Mouse (Mus musculus) forebrain, embryonic 16.5 days (tissue): ENCODE results near the gene Osbpl7. TPM values are rescaled to one million over a fixed set of nuclear protein-coding genes. Genes with fewer than 3 reads are reported as not detected.

Experiments
- ATAC-seq: fragments of 200-750 bp; cut with Nextera tagmentation; 2 replicates; pipeline ENCODE4 v1.8.0; 2017; ENCODE audit warnings: mild to moderate bottlenecking, moderate library complexity
- H3K27ac ChIP-seq: fragments of 300-500 bp; sonication (generic); 2 replicates; pipeline ENCODE4 v1.5.1; 2014; ENCODE audit warnings: low read length, control low read depth
- H3K27me3 ChIP-seq: fragments of 300-500 bp; sonication (generic); replicated peaks from 2 replicates; pipeline ENCODE4 v1.6.1; 2014; ENCODE audit warnings: low read length; ENCODE audit not compliant: control insufficient read depth, insufficient read depth
- H3K36me3 ChIP-seq: fragments of 300-500 bp; sonication (generic); 2 replicates; pipeline ENCODE4 v1.6.1; 2014; ENCODE audit not compliant: control insufficient read depth, insufficient read depth
- H3K4me1 ChIP-seq: fragments of 300-500 bp; sonication (generic); replicated peaks from 2 replicates; pipeline ENCODE4 v1.6.1; 2014; ENCODE audit warnings: low read length; ENCODE audit not compliant: control insufficient read depth, insufficient read depth
- H3K4me2 ChIP-seq: fragments of 300-500 bp; sonication (generic); 2 replicates; pipeline ENCODE4 v1.6.1; 2014; ENCODE audit warnings: mild to moderate bottlenecking, low read length, control low read depth
- H3K4me3 ChIP-seq: fragments of 300-500 bp; sonication (generic); replicated peaks from 2 replicates; pipeline ENCODE4 v1.5.1; 2014; ENCODE audit warnings: mild to moderate bottlenecking, low read length, control low read depth
- H3K9ac ChIP-seq: fragments of 300-500 bp; sonication (generic); replicated peaks from 2 replicates; pipeline ENCODE4 v1.6.1; 2014; ENCODE audit warnings: low read depth, low read length, control low read depth
- H3K9me3 ChIP-seq: fragments of 300-500 bp; sonication (generic); 2 replicates; pipeline ENCODE4 v1.6.1; 2016; ENCODE audit warnings: low read length; ENCODE audit not compliant: control insufficient read depth
- WGBS: fragments of 180-500 bp; shearing (Covaris S2); extraction: QIAGEN DNeasy Blood & Tissue Kit; methylation state at CpG from one replicate; pipeline ENCODE4 v1.1.7; 2014; 5-methylcytosine and 5-hydroxymethylcytosine counted together
- polyA plus RNA-seq: library from polyadenylated mRNA; unstranded; fragments of >200 nt; fragmentation: Nextera tagmentation; extraction: Ambion mirVana; gene quantifications from 2 replicates; pipeline ENCODE4 v1.2.1, GENCODE M21; 2015

The Osbpl7 gene
- polyA plus RNA-seq, 1 experiment from 2014 or later = 13.1 TPM

- WGBS = 17% methylated on average over 13 of the region's 13 CpGs
- H3K9me3 ChIP-seq = no peaks in the 10 kb centered on the region
- peak overlapping the region; percentile 77 for H3K4me2 ChIP-seq
- ATAC-seq = peak; percentile 16; the same call in 1 of the 2 replicates
- H3K4me1 ChIP-seq = peaks cover 20% of the 10 kb centered on the region
- H3K9ac ChIP-seq = peak overlapping the region; percentile 80
- H3K4me3 ChIP-seq = peak overlapping the region; percentile 67
- no peaks in the 10 kb centered on the region for H3K27me3 ChIP-seq
- H3K36me3 ChIP-seq = peaks cover 11% of the 10 kb centered on the region
- H3K27ac ChIP-seq = no peak overlapping the region; the same call in 1 of the 2 replicates
Observed at GRCm38 (mm10) chr11:97050944-97051586, 637 bp downstream of the Osbpl7 start.

DNA sequence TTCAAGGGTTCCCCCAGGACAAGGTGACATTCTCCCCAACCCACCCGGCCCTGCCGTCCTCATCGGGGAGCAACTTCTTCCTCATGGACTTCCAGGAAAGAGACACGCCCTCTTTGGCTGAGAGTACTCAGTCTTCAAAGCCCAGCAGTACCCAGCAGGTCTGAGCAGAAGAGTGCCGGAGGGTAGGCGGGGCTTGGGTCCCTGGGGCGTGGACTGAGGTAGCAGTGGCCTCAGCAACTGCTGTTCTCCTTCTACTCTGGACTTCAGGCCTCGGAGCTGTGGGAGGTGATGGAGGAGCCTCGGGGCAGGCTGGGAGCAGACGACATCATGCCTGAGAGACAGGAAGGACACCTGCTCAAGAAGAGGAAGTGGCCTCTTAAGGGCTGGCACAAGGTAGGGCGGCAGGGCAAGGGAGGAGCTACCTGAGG lies 1.8 kb downstream of the Osbpl7 start:
- H3K4me3 ChIP-seq = no peak overlapping the region
- 26% methylated on average over 11 of the region's 11 CpGs for WGBS

DNA sequence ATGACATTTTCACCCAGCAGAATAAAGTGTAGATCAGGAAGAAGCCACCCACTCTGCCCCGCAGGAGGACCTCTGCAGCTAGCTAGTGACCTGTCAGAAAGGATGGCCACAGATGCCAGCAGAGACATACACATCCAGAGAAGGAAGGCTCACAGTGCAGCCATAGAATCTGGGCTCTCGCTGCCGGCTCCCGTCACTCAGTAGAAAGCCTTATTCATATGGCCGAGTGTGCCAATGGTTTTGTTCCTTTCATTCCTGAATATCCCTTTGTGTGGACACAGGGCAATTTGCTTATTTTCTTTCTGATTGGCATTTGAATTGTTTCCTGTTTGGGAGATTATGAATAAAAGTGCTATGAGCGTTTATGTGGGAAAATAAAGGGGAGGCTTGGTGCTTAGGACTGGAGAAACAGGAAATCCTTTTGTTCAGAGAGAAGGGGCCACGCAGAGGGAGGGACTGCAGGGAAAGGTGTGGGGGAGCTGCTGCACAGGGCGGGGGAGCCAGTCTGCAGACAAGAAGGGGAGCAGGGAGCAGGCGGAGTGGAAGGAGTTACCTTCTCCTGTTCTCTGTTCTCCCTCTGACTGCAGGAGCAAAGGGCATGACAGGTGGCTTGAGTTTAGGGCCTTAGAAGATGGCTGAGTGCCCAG lies 13.0 kb downstream of the Osbpl7 start:
- 0 out of 2 replicates have a peak overlapping the region, but pooled peaks have one; percentile 3 for H3K9ac ChIP-seq
- peaks cover 8% of the 10 kb centered on the region; the same call in 1 of the 2 replicates for H3K4me1 ChIP-seq
- 8% methylated on average over 9 of the region's 9 CpGs for WGBS
- no peaks in the 10 kb centered on the region for H3K9me3 ChIP-seq
- H3K36me3 ChIP-seq = peaks cover 5% of the 10 kb centered on the region; the same call in 1 of the 2 replicates
- peak overlapping the region; percentile 64 for H3K27ac ChIP-seq
- H3K27me3 ChIP-seq = no peaks in the 10 kb centered on the region
- H3K4me2 ChIP-seq = no peak overlapping the region
- peak; percentile 67 for ATAC-seq
- H3K4me3 ChIP-seq = no peak overlapping the region

More for the DNA sequence above, 1.8 kb downstream of the Osbpl7 start:
- Histone ChIP-seq H3K4me2 (no peak overlapping the region), H3K36me3 (peaks cover 15% of the 10 kb centered on the region), H3K9ac (no peak overlapping the region), H3K9me3 (no peaks in the 10 kb centered on the region), H3K27ac (no peak overlapping the region), H3K4me1 (peaks cover 20% of the 10 kb centered on the region), H3K27me3 (no peaks in the 10 kb centered on the region)
- ATAC-seq = no peak

DNA sequence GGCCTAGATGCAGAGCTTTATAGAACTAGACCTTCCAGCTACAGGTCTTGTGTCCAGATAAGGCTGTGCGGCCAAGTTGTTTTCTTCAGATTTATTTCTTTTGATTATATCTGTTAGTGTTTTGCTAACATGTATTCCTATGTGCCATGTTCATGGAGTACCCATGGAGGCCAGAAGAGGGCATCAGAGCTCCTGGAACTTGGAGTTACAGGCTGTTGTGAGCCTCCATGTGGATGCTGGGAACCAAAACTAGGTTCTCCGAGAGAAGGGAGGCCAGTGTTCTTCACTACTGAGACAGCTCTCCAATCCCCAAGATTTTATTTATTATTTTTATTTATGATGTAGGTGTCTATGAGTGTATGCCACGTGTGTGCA lies 13.5 kb downstream of the Osbpl7 start:
- Histone ChIP-seq H3K4me3 (no peak overlapping the region), H3K4me1 (peaks cover 8% of the 10 kb centered on the region; the same call in 1 of the 2 replicates), H3K4me2 (no peak overlapping the region), H3K27me3 (no peaks in the 10 kb centered on the region), H3K27ac (peak overlapping the region; percentile 64), H3K36me3 (peaks cover 5% of the 10 kb centered on the region; the same call in 1 of the 2 replicates), H3K9ac (no peak overlapping the region), H3K9me3 (no peaks in the 10 kb centered on the region)
- ATAC-seq = no peak
- WGBS = 72% methylated on average over 3 of the region's 3 CpGs

DNA sequence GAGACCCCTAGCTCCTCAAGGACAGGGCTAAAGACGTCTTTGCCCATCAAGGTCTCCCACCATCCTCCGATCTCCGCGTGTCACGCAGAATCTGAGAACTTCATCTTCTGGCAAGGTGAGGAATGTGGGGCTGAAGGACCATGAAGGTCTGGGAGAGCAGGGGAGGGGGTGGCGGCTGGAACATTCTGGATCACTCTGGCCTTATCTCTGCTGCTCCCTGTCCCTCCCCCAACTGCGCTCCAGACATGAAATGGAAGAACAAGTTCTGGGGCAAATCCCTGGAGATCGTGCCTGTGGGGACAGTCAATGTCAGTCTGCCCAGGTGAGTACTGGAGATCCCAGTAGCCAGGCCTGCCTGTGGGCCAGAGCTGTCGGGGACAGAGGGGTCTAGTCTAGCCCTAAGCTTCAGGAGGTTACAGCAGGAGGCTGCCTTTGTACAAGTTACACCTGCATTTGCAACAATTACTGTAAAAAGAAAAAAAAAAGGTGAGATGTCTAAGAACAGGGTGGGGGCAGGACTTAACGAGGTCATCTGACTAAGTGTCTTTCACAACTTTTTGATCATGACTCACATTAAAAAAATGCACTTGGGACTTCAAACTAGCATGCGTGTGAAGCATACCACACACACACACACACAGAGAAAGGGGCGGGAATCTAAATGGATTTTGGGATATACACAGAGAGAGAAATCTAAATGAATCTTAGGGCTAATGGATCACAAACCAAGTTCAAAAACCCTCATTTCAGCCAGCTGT lies 15.3 kb downstream of the Osbpl7 start:
- Histone ChIP-seq H3K36me3 (peaks cover 5% of the 10 kb centered on the region; the same call in 1 of the 2 replicates), H3K27ac (no peak overlapping the region), H3K4me1 (peaks cover 8% of the 10 kb centered on the region; the same call in 1 of the 2 replicates), H3K4me2 (no peak overlapping the region), H3K27me3 (no peaks in the 10 kb centered on the region), H3K9me3 (no peaks in the 10 kb centered on the region), H3K9ac (no peak overlapping the region), H3K4me3 (no peak overlapping the region)
- WGBS = 88% methylated on average over 12 of the region's 12 CpGs
- ATAC-seq = no peak

GRCm38 (mm10) chr11:97066656-97067360 lies 16.4 kb downstream of the Osbpl7 start:
- WGBS = 42% methylated on average over 22 of the region's 22 CpGs
- Histone ChIP-seq H3K36me3 (peaks cover 5% of the 10 kb centered on the region; the same call in 1 of the 2 replicates), H3K4me2 (no peak overlapping the region), H3K4me1 (peaks cover 8% of the 10 kb centered on the region; the same call in 1 of the 2 replicates), H3K27ac (no peak overlapping the region), H3K27me3 (no peaks in the 10 kb centered on the region), H3K4me3 (no peak overlapping the region), H3K9ac (no peak overlapping the region), H3K9me3 (no peaks in the 10 kb centered on the region)
- no peak for ATAC-seq

DNA sequence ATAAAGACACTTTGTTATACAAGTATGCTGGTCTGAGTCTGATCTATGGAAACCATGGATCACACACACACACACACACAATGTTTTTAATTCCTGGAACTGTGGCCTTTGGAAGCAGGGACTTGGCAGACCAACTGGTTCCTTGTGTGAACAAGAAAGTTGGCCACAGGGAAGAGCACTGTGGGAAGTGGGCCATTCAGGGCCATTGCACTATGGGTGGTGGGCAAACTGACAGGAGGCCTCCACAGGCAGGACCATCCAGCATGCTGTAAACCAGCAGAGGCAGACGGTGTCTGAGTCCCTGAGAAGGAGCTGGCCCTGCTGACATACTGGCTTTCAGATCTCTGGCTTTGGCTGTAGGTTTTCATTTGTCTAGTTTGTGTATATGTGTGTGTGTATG lies 18.9 kb downstream of the Osbpl7 start:
- H3K4me2 ChIP-seq = no peak overlapping the region
- no peak for ATAC-seq
- H3K9ac ChIP-seq = no peak overlapping the region
- no peak overlapping the region for H3K4me3 ChIP-seq
- H3K27me3 ChIP-seq = no peaks in the 10 kb centered on the region
- WGBS = 53% methylated on average over 1 of the region's 1 CpGs
- H3K4me1 ChIP-seq = no peaks in the 10 kb centered on the region
- no peaks in the 10 kb centered on the region for H3K9me3 ChIP-seq
- no peak overlapping the region for H3K27ac ChIP-seq
- peaks cover 5% of the 10 kb centered on the region; the same call in 1 of the 2 replicates for H3K36me3 ChIP-seq

GRCm38 (mm10) chr11:97069770-97070169 lies 19.3 kb downstream of the Osbpl7 start:
- 89% methylated on average over 2 of the region's 2 CpGs for WGBS
- H3K9me3 ChIP-seq = no peaks in the 10 kb centered on the region
- no peak overlapping the region for H3K4me3 ChIP-seq
- H3K9ac ChIP-seq = no peak overlapping the region
- ATAC-seq = no peak
- no peak overlapping the region for H3K4me2 ChIP-seq
- no peaks in the 10 kb centered on the region for H3K4me1 ChIP-seq
- no peak overlapping the region for H3K27ac ChIP-seq
- H3K36me3 ChIP-seq = peaks cover 5% of the 10 kb centered on the region; the same call in 1 of the 2 replicates
- no peaks in the 10 kb centered on the region for H3K27me3 ChIP-seq
